ENCODE assay signal across 18 mouse cellular contexts in the genomic region with DNA sequence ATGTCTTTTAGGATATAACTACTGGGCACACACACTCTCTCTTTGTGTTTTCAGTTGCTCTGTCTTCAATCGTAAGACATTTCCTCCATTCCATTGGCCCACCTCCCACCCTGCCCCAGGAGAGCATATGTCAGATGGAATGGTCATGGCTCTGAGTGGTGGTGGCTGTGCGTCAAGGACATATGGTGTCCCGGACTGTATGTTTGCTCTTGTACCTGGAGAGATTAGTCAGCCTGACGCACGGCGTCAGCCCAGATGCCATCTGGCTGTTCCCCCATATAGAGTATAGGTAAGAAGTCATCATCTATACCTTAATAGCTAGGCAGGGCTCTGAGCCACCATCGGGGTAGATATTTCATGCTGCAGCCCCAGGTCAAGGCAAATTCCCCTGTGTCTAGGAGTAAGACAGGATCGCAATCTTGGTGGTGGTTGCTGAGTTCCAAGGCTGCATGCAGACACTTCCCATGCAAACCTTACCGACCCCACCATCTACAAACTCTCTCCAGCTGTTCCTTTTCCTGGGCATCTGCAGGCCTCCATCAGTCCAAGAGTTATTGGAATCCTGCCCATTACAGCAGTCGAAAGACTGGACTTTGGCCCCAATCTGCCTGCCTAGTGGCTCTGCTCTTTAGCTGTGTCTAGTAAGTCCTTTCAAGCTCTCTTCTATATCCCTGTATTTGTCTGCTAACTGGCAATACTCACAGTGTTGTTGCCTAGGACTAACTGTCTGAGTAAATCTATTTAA. TPM values are rescaled to one million over a fixed set of nuclear protein-coding genes. Genes with fewer than 3 reads are reported as not detected.
DNase-seq lines count a peak whose midpoint lies in the region; ATAC-seq and TF ChIP-seq lines count a peak whose summit lies in the region.
"Had no signal": no experiment of that assay in that cellular context is flagged by ENCODE, and none has a peak within 500 bp of the region (broad histone marks: within the 10 kb centered on the region; RNA-seq: fewer than 3 reads in every experiment).

No protein-coding gene starts in this region.

- H3K27me3 ChIP-seq in lung, postnatal 0 days (replicated peaks; ENCODE audit: insufficient read depth, low read length): no peaks in the 10 kb centered on the region
- no peaks in the 10 kb centered on the region for H3K27me3 ChIP-seq in liver, embryonic 13.5 days

- H3K27ac ChIP-seq in lung, postnatal 0 days (ENCODE audit: low read length): no peak overlapping the region
- H3K27ac ChIP-seq in liver, embryonic 13.5 days: no peak overlapping the region
- H3K27ac ChIP-seq: hindbrain, embryonic 13.5 days; layer of hippocampus, adult 2 months had no signal

- H3K36me3 ChIP-seq in lung, postnatal 0 days (ENCODE audit: insufficient read depth, low read length): no peaks in the 10 kb centered on the region
- no peaks in the 10 kb centered on the region for H3K36me3 ChIP-seq in liver, embryonic 13.5 days
- H3K36me3 ChIP-seq: hindbrain, embryonic 13.5 days had no signal

- no peak for TF ChIP-seq EP300 in lung, postnatal 0 days (IDR thresholded peaks at IDR 0.05)

- no peak overlapping the region for H3K4me3 ChIP-seq in lung, postnatal 0 days (ENCODE audit: low read depth, low read length)
- H3K4me3 ChIP-seq in liver, embryonic 13.5 days (replicated peaks): no peak overlapping the region
- H3K4me3 ChIP-seq: hindbrain, embryonic 13.5 days; layer of hippocampus, adult 2 months had no signal

- H3K4me1 ChIP-seq in lung, postnatal 0 days (ENCODE audit: insufficient read depth, low read depth, low read length): no peaks in the 10 kb centered on the region; the same call in 1 of the 2 replicates
- peaks cover 12% of the 10 kb centered on the region for H3K4me1 ChIP-seq in liver, embryonic 13.5 days (replicated peaks)
- H3K4me1 ChIP-seq: hindbrain, embryonic 13.5 days had no signal

- no peak for TF ChIP-seq CTCF in lung, postnatal 0 days (IDR thresholded peaks at IDR 0.05)

- no peaks in the 10 kb centered on the region for H3K9me3 ChIP-seq in lung, postnatal 0 days (ENCODE audit: low read length)
- H3K9me3 ChIP-seq in liver, embryonic 13.5 days (replicated peaks): no peaks in the 10 kb centered on the region
- H3K9me3 ChIP-seq: hindbrain, embryonic 13.5 days had no signal

- H3K4me2 ChIP-seq in lung, postnatal 0 days (replicated peaks; ENCODE audit: low read depth, low read length): no peak overlapping the region
- H3K4me2 ChIP-seq in liver, embryonic 13.5 days: no peak overlapping the region
- H3K4me2 ChIP-seq: hindbrain, embryonic 13.5 days had no signal

- H3K9ac ChIP-seq in lung, postnatal 0 days (replicated peaks; ENCODE audit: low read depth): no peak overlapping the region
- H3K9ac ChIP-seq in liver, embryonic 13.5 days: no peak overlapping the region
- H3K9ac ChIP-seq: forebrain, postnatal 0 days; hindbrain, embryonic 13.5 days had no signal

- WGBS in lung, postnatal 0 days: 54% methylated on average over 10 of the region's 10 CpGs
- 63% methylated on average over 10 of the region's 10 CpGs for WGBS in liver, embryonic 13.5 days (ENCODE audit: insufficient replicate concordance)

- DNase-seq in heart, adult 11 months: peak; percentile 84
- no peak for DNase-seq in heart, postnatal 4 days
- DNase-seq in lung, postnatal 0 days (ENCODE audit: low spot score): no peak
- no peak for DNase-seq in lung, postnatal 14 days
- DNase-seq in liver, embryonic 13.5 days: no peak
- no peak for DNase-seq in embryo, embryonic 10.5 days (ENCODE audit: low spot score)
- no peak for DNase-seq in layer of hippocampus, adult 8-10 months (ENCODE audit: low spot score in 2 of 2)
- DNase-seq in spleen, adult 18-20 months: no peak
- DNase-seq: adrenal gland, postnatal 10 days; forebrain, postnatal 0 days; gastrocnemius, postnatal 10 days; lung, postnatal 36 days; right cerebral cortex, postnatal 14 days had no signal

- peak; percentile 54 for ATAC-seq in lung, postnatal 0 days
- ATAC-seq in liver, embryonic 13.5 days (ENCODE audit: low read depth): peak; percentile 51; the same call in 1 of the 2 replicates
- ATAC-seq: forebrain, postnatal 0 days had no signal

RNA-seq across cellular contexts. Expression of a gene that starts 53.7 kb away (rescaled TPM):
- not detected for total RNA-seq in heart, postnatal 4 days (2021)
- 37.0 and 37.7 TPM in 2 replicates for polyA plus RNA-seq in lung, postnatal 0 days (2015; fragmentation: Nextera tagmentation; extraction: Ambion mirVana)
- 3.6 and 3.8 TPM in 2 replicates for polyA plus RNA-seq in liver, embryonic 13.5 days (2015; fragmentation: Nextera tagmentation; extraction: Ambion mirVana)
- total RNA-seq in layer of hippocampus, adult 8-10 months (2022): not detected
- total RNA-seq: common myeloid progenitor, adult 5-6 weeks; gastrocnemius, postnatal 10 days; layer of hippocampus, adult 2 months; left cerebral cortex, postnatal 10 days; neutrophil, adult 5-6 weeks had no signal
